Mouse (Mus musculus) megakaryocyte, embryonic 14.5 days (primary cell): ENCODE results near the gene Bcl2a1b.
"Not testable (repeated sequence)": the region's sequence is repeated elsewhere in the genome, so short reads cannot be mapped to it uniquely, and the experiment has no call there.

ENCODE experiments used
- FLI1 ChIP-seq: IDR thresholded peaks from 2 replicates; pipeline ENCODE4 v1.6.1; 2012; ENCODE audit warnings: low read length, inconsistent platforms, mixed read lengths
- GATA1 ChIP-seq: IDR thresholded peaks from 3 replicates; pipeline ENCODE4 v1.6.1; 2012; ENCODE audit warnings: mixed read lengths, low read length, inconsistent platforms, borderline replicate concordance

GRCm38 (mm10) chr9:89197509-89197908 lies 1.5 kb upstream of the Bcl2a1b start:
- TF ChIP-seq GATA1, FLI1: not testable (repeated sequence)
